Mouse (Mus musculus) limb, embryonic 13.5 days (tissue): ENCODE results near the gene Gng2. TPM values are rescaled to one million over a fixed set of nuclear protein-coding genes. Genes with fewer than 3 reads are reported as not detected.

ENCODE experiments used
- ATAC-seq: fragments of 200-750 bp; cut with Nextera tagmentation; 2 replicates; pipeline ENCODE4 v1.8.0; 2017; ENCODE audit warnings: low read depth, moderate number of reproducible peaks, moderate TSS enrichment; ENCODE audit not compliant: low FRiP score
- H3K27ac ChIP-seq: fragments of 300-500 bp; sonication (generic); 2 replicates; pipeline ENCODE4 v1.5.1; 2015; ENCODE audit warnings: inconsistent platforms, mild to moderate bottlenecking, moderate library complexity
- H3K27me3 ChIP-seq: fragments of 300-500 bp; sonication (generic); 2 replicates; pipeline ENCODE4 v1.6.1; 2015; ENCODE audit warnings: mild to moderate bottlenecking, inconsistent platforms
- H3K36me3 ChIP-seq: fragments of 300-500 bp; sonication (generic); 2 replicates; pipeline ENCODE4 v1.6.1; 2015; ENCODE audit warnings: inconsistent platforms, mild to moderate bottlenecking, moderate library complexity
- H3K4me1 ChIP-seq: fragments of 300-500 bp; sonication (generic); 2 replicates; pipeline ENCODE4 v1.6.1; 2015; ENCODE audit warnings: inconsistent platforms
- H3K4me2 ChIP-seq: fragments of 300-500 bp; sonication (generic); replicated peaks from 2 replicates; pipeline ENCODE4 v1.6.1; 2015; ENCODE audit warnings: inconsistent platforms, mild to moderate bottlenecking, moderate library complexity
- H3K4me3 ChIP-seq: fragments of 300-500 bp; sonication (generic); 2 replicates; pipeline ENCODE4 v1.5.1; 2015; ENCODE audit warnings: moderate library complexity, mild to moderate bottlenecking, inconsistent platforms
- H3K9ac ChIP-seq: fragments of 300-500 bp; sonication (generic); 2 replicates; pipeline ENCODE4 v1.6.1; 2015; ENCODE audit warnings: mild to moderate bottlenecking, inconsistent platforms
- H3K9me3 ChIP-seq: fragments of 300-500 bp; sonication (generic); 2 replicates; pipeline ENCODE4 v1.6.1; 2016; ENCODE audit warnings: inconsistent platforms
- WGBS: fragments of 180-500 bp; shearing (Covaris S2); methylation state at CpG from one replicate; pipeline ENCODE4 v1.1.7; 2015; 5-methylcytosine and 5-hydroxymethylcytosine counted together
- polyA plus RNA-seq: library from polyadenylated mRNA; unstranded; fragments of >200 nt; fragmentation: Nextera tagmentation; extraction: Ambion mirVana; gene quantifications from 2 replicates; pipeline ENCODE4 v1.2.1, GENCODE M21; 2015

Gene Gng2
- polyA plus RNA-seq, 1 experiment from 2014 or later = 71.6 TPM

DNA sequence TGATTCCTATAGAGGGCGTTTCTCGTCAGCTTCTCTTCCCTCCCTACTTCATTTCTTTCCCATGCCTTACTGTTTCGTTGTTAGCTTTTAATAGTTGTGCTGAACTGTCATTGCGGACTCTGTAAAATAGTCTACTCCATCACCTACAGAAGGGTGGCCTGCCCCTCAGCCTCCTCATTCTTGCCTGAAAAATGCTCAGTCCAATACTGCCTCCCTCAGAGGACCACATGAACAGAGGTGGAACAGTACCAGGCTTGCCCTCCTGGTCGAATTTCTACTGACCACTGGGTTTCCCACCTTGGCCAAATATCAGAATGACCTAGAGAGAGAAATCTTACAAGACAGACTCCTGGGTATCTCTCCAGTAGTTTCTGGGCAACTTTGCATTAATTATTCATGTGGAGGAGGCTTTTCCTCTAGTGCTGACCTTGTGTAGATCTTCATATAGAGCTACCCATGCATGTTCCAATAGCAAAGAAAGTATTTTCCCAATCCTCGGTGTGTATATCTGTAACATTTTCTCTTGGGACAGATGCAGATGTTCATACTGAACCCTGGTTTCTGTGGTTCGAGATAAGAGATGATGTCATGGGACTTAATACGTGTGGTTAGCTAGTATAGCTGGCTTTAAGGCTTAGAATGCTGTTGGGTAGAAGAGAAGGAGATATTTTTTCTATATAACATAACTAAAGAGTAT, 15.6 kb upstream of the Gng2 start:
- no peak overlapping the region for H3K9ac ChIP-seq
- no peak for ATAC-seq
- H3K9me3 ChIP-seq = no peaks in the 10 kb centered on the region
- H3K27ac ChIP-seq = no peak overlapping the region
- H3K27me3 ChIP-seq = no peaks in the 10 kb centered on the region
- no peak overlapping the region for H3K4me2 ChIP-seq
- WGBS = 76% methylated on average over 8 of the region's 8 CpGs
- 0 out of 2 replicates have a peak, but pooled peaks cover 8% of the 10 kb centered on the region for H3K4me1 ChIP-seq
- H3K4me3 ChIP-seq = no peak overlapping the region
- H3K36me3 ChIP-seq = no peaks in the 10 kb centered on the region

DNA sequence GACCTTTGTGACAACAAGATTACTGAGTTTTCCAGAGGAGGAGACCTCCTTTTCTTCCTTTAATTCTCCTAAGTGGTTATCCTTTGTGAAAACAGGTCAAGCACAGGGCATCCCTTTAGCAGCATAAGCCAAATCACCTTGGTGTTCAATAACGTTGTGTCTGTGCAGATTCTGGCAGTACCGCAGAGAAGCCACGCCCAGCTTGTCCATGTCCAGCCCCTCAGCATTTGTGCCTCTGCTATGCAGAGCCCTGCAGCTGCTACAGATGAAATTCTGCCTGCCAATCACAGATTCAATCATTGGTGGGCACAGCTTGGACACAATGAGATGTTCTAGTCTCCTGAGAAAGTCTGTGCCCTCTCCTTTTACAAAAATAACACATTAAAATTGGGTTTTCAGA, 14.4 kb upstream of the Gng2 start:
- H3K27ac ChIP-seq = no peak overlapping the region
- H3K4me1 ChIP-seq = peaks cover 12% of the 10 kb centered on the region; the same call in 1 of the 2 replicates
- no peak for ATAC-seq
- no peak overlapping the region for H3K4me3 ChIP-seq
- H3K27me3 ChIP-seq = no peaks in the 10 kb centered on the region
- H3K36me3 ChIP-seq = no peaks in the 10 kb centered on the region
- 53% methylated on average over 3 of the region's 3 CpGs for WGBS
- H3K9me3 ChIP-seq = no peaks in the 10 kb centered on the region
- no peak overlapping the region for H3K4me2 ChIP-seq
- no peak overlapping the region for H3K9ac ChIP-seq

DNA sequence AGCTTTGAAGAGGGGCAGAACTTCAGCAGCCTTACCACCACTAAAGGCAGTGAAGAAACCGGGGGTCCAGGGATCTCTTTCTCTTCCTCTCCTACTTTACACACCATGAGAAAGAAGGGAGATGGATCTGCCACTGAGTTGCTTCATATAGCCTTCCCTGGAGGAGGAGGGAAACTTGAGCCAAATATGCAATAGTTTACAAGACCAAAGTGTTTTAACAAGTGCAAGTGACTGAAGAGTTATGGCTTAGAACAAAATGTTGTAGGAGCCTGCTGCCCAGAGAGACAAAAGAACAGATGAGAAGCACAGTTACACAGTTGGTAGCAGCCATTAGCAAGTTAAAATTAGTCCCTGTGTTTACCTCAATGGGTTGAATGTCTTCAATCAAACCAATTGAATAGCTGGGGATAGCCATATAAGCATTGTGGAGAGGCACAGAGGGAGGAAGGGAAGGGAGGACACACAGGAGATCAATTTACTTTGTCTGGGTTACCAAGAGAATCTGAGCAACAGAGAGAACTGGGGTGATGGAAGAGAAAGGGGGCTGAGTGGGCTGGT, 13.1 kb upstream of the Gng2 start:
- peaks cover 26% of the 10 kb centered on the region for H3K4me1 ChIP-seq
- ATAC-seq = no peak

DNA sequence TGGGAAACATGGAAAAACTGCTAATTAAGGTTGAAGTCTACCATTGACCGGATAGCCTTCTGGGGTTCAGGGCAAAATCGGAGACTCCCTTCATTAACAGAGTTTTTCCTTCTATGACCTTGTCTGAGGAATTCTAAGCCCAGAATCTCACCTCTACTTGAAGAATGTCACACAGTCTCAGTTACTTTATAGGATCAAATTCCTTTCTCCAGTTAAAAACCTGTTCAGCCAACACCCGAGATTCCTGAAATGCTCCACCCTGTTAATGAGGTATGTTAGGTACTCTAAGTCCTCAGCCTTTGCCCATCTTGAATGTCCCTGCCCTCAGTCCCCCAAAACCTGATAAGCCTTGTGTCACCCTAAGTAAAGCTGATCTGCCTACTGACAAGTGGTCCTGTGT, 11.0 kb upstream of the Gng2 start:
- WGBS = 74% methylated on average over 3 of the region's 3 CpGs

More for the DNA sequence above, 13.1 kb upstream of the Gng2 start:
- Histone ChIP-seq H3K9me3 (no peaks in the 10 kb centered on the region), H3K27me3 (no peaks in the 10 kb centered on the region), H3K4me2 (no peak overlapping the region), H3K4me3 (no peak overlapping the region), H3K9ac (no peak overlapping the region), H3K27ac (no peak overlapping the region), H3K36me3 (no peaks in the 10 kb centered on the region)
- 85% methylated on average over 1 of the region's 1 CpGs for whole genome bisulfite sequencing

DNA sequence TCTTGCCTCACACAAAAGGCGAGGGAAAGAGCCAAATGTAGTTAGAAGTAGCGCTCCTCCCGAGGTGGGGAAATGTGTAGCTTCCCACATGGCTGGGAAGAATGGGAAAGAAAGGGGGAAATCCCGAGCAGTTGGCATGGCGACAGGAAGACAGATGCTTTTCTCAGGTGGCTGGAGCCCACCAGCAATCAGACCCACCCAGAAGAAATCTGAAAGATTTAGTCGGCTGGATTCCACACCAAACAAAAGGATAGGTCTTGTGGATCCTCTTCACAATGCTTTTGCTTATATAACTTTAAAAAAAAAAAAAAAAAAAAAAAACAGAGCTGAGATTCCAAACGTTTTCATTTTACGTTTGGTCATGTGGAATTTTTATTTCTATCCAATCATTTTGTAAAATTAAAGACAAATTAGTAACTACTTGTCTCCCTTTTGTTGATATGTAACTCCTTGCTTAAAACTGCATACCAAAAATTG, 10.0 kb upstream of the Gng2 start:
- Histone ChIP-seq H3K36me3 (no peaks in the 10 kb centered on the region), H3K27me3 (no peaks in the 10 kb centered on the region), H3K9me3 (no peaks in the 10 kb centered on the region), H3K4me3 (peak overlapping the region; percentile 32), H3K9ac (peak overlapping the region; percentile 66), H3K27ac (peak overlapping the region; percentile 95), H3K4me2 (peak overlapping the region; percentile 64), H3K4me1 (peaks cover 40% of the 10 kb centered on the region)
- peak; percentile 32; the same call in 1 of the 2 replicates for ATAC-seq
- WGBS = 7% methylated on average over 8 of the region's 8 CpGs

More for the DNA sequence above, 11.0 kb upstream of the Gng2 start:
- Histone ChIP-seq H3K4me2 (no peak overlapping the region), H3K4me3 (no peak overlapping the region), H3K9ac (no peak overlapping the region), H3K36me3 (no peaks in the 10 kb centered on the region), H3K27me3 (no peaks in the 10 kb centered on the region), H3K4me1 (peaks cover 40% of the 10 kb centered on the region), H3K9me3 (no peaks in the 10 kb centered on the region), H3K27ac (no peak overlapping the region)
- ATAC-seq = no peak

DNA sequence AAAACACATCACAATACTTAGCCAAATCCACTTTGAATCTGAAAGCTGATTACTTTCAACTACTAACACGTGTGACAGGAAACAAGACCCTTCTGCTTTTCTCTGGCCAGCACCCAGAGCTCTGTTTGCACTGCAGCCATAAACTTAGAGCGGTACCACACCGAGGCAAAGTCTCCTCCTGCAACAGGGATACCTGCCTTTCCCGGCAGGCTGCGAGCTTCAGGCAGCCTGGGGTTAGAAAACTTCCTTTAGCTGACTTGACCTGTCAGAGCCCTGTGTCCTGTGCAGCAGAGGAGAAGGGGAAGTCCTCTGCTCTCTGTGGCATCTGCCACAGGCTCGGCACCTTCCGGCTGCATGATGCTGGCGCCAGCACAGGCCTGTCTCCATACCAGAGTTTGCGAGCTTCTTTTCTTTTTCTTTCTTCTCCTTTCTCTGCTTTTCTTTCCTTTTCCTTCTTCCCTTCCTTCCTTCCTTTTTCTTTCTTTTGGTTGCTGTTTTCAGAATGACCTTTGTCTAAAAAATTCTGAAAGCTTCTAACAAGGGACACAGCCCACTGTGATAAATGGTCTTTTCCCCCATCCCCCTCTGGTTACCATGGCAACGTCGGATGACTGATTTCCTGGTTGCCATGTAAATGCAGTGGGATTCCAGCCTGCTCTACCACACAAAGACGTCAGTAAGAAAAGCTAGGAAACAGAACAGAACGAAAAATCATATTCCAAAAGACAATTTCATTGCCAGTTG, 9.4 kb upstream of the Gng2 start:
- peaks cover 40% of the 10 kb centered on the region for H3K4me1 ChIP-seq
- H3K27ac ChIP-seq = peak overlapping the region; percentile 95
- peak; percentile 80 for ATAC-seq
- peak overlapping the region; percentile 32 for H3K4me3 ChIP-seq
- no peaks in the 10 kb centered on the region for H3K9me3 ChIP-seq
- H3K9ac ChIP-seq = peak overlapping the region; percentile 66
- H3K36me3 ChIP-seq = no peaks in the 10 kb centered on the region
- WGBS = 2% methylated on average over 13 of the region's 13 CpGs
- no peaks in the 10 kb centered on the region for H3K27me3 ChIP-seq
- H3K4me2 ChIP-seq = peak overlapping the region; percentile 64

DNA sequence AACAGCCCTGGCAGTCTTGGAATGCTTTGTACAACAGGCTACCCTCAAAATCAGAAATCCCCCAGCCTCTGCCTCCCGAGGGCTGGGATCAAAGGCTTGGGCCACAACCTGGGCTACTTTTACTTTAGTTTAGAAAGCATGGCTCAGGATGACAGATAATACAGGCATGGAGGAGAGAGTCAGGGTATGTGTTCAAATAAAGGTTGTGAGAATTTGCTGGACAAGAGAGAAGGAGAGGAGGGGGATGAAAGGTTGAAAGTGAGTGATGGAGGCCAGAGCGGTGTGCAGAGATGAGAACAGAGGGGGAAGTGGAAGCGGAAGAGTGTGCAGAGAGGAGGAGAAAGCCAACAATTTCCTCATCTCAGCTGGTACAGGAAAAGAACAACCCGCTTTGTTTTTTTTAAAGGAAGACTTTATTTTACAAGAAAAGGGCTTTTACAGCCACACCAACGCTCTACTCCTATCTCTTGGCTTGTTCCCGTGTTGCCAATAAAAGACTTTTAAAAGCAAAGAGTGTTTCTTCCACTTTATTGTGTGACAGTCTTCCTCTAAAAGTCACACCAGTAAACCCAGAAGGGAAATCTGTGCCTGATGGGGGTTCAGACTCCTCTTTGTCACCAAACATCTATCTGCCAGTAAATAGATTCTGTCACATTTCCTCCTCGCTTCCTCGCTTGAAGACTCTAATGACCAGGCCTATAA, 8.6 kb upstream of the Gng2 start:
- Histone ChIP-seq H3K4me2 (peak overlapping the region; percentile 64), H3K9ac (peak overlapping the region; percentile 66; the same call in 1 of the 2 replicates)
- WGBS = 24% methylated on average over 8 of the region's 8 CpGs

DNA sequence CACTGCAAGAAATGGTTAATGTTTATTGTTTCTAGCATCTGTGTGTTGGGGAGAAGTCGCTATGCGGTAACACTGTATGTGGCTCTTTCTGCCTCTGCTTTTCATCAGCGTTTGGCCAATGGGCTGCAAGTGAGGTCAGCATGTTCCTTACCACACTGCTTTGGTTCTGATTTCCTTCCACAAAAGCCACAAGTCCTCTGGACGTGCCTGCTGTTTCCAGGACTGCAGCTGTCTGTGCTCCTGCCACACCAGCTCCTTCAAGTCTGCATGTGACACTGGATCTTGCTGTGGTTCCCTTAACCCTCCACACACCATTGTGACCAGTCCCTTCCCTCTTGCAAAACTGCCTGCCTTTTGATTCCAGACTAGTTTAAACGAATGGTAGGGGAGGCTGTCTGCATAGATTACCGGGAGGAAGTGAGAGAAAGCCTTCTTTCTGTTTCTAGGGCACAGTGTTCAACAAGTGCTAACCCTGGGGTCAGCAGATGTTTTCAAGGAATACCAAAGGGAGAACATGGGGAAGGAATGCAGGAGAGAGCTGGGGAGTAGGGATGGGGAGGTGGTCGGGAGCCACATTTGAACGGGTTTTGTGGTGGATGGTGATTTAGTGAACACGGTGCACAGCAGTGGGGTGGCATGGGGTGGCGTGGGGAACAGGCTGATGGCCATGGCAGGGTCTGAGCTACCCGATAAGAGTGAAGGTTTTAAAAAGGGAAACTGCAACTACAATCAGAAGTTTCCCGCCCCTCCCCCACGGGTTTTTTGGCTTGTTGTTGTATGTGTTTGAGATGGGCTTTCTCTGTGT, 7.9 kb upstream of the Gng2 start:
- Histone ChIP-seq H3K36me3 (no peaks in the 10 kb centered on the region), H3K27ac (peak overlapping the region; percentile 95), H3K4me2 (peak overlapping the region; percentile 64), H3K27me3 (no peaks in the 10 kb centered on the region), H3K4me3 (no peak overlapping the region), H3K9ac (0 out of 2 replicates have a peak overlapping the region, but pooled peaks have one; percentile 4), H3K9me3 (no peaks in the 10 kb centered on the region), H3K4me1 (peaks cover 36% of the 10 kb centered on the region)
- WGBS = 7% methylated on average over 13 of the region's 13 CpGs
- ATAC-seq = peak; percentile 58; the same call in 1 of the 2 replicates

More for the DNA sequence above, 8.6 kb upstream of the Gng2 start:
- H3K4me3 ChIP-seq = peak overlapping the region; percentile 32; the same call in 1 of the 2 replicates
- peak overlapping the region; percentile 95 for H3K27ac ChIP-seq
- no peaks in the 10 kb centered on the region for H3K27me3 ChIP-seq
- H3K4me1 ChIP-seq = peaks cover 40% of the 10 kb centered on the region
- ATAC-seq = no peak
- no peaks in the 10 kb centered on the region for H3K9me3 ChIP-seq
- no peaks in the 10 kb centered on the region for H3K36me3 ChIP-seq

DNA sequence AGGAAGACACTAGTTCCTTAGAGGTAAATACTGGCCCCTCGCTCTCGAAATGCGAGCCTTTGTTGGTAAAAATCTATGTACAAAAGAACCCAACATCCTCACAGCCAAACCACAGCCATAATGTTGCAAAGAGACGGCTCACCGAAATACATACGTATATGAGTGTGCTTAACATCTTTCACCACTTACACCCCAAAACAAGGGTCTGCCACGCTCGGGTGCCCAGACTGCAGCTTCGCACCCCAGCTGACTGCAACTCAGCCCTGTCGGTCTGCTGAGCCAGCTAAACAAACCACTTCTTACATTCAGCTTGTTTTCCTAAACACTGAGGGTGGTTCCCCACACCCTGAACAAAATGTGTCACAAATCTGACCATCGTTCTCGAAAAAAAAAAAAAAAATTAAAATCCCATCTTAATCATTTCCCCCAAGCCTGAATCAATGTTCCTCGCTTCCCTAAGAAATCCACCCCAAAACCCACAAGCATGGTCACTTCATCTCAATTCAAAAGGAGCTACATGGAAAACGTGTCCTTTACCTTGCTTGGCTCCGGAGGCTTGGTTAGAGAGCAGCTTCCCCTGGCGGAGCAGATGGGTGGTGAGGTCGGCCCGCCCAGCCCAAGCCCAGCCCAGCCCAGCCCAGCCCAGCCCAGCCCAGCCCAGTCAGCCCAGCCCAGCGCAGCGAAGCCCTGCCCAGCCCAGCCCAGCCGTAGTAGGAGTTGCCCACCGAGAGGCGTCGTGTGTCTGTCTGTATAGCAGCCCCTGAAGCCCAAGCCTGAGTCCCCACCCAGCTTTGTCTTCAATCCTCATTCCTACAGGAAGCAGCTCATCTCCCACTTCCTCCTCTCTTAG, 781 bp downstream of the Gng2 start:
- peak overlapping the region; percentile 80 for H3K4me2 ChIP-seq

DNA sequence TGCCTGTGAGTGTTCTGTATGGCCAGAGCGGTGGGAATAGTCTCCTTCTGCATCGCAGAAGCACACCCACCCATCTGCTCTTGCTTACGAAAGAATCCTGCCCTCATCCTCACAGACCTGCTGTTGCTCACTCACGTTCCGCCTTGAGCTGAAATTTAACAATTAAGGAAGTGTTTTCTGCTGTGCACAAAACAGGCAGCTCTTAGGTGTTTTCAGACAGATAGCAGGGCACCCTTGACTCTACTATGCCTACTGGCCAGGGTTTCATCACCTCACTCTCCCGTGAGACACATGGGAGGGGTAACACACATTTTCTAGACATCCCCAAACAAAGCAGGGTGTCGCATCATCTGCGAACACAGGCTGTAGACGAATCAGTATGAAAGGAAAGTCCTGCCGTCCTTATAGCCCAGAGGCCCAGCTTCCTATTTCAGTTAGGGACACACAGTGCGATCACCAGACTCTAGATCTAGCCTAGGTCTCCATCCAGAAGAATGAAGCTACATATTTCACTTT, 2.4 kb downstream of the Gng2 start:
- peak overlapping the region; percentile 41 for H3K4me3 ChIP-seq
- H3K9me3 ChIP-seq = no peaks in the 10 kb centered on the region
- 14% methylated on average over 11 of the region's 11 CpGs for WGBS
- H3K9ac ChIP-seq = peak overlapping the region; percentile 66
- H3K4me2 ChIP-seq = peak overlapping the region; percentile 71
- no peaks in the 10 kb centered on the region for H3K36me3 ChIP-seq
- H3K27me3 ChIP-seq = no peaks in the 10 kb centered on the region
- ATAC-seq = no peak
- H3K4me1 ChIP-seq = peaks cover 36% of the 10 kb centered on the region
- H3K27ac ChIP-seq = peak overlapping the region; percentile 79

More for the DNA sequence above, 781 bp downstream of the Gng2 start:
- peak; percentile 96 for ATAC-seq
- Histone ChIP-seq H3K4me1 (peaks cover 25% of the 10 kb centered on the region), H3K9ac (peak overlapping the region; percentile 74), H3K4me3 (peak overlapping the region; percentile 59), H3K27me3 (no peaks in the 10 kb centered on the region), H3K36me3 (no peaks in the 10 kb centered on the region), H3K27ac (peak overlapping the region; percentile 90), H3K9me3 (no peaks in the 10 kb centered on the region)
- WGBS = under 1% methylated on average over 24 of the region's 24 CpGs
